Mouse (Mus musculus) forebrain, embryonic 15.5 days (tissue): ENCODE results near the gene Phf7. TPM values are rescaled to one million over a fixed set of nuclear protein-coding genes. Genes with fewer than 3 reads are reported as not detected.

Source experiments
- ATAC-seq: fragments of 200-750 bp; cut with Nextera tagmentation; replicated peaks from 2 replicates; pipeline ENCODE4 v1.8.0; 2017; ENCODE audit warnings: mild to moderate bottlenecking, moderate TSS enrichment, moderate library complexity
- H3K27ac ChIP-seq: fragments of 300-500 bp; sonication (generic); replicated peaks from 2 replicates; pipeline ENCODE4 v1.5.1; 2015; ENCODE audit warnings: mild to moderate bottlenecking, inconsistent platforms
- H3K27me3 ChIP-seq: fragments of 300-500 bp; sonication (generic); 2 replicates; pipeline ENCODE4 v1.6.1; 2015; ENCODE audit warnings: inconsistent platforms
- H3K36me3 ChIP-seq: fragments of 300-500 bp; sonication (generic); 2 replicates; pipeline ENCODE4 v1.6.1; 2015; ENCODE audit warnings: mild to moderate bottlenecking, inconsistent platforms
- H3K4me1 ChIP-seq: fragments of 300-500 bp; sonication (generic); 2 replicates; pipeline ENCODE4 v1.6.1; 2015; ENCODE audit warnings: inconsistent platforms
- H3K4me2 ChIP-seq: fragments of 300-500 bp; sonication (generic); replicated peaks from 2 replicates; pipeline ENCODE4 v1.6.1; 2015; ENCODE audit warnings: mild to moderate bottlenecking, inconsistent platforms
- H3K4me3 ChIP-seq: fragments of 300-500 bp; sonication (generic); 2 replicates; pipeline ENCODE4 v1.5.1; 2015; ENCODE audit warnings: mild to moderate bottlenecking, inconsistent platforms
- H3K9ac ChIP-seq: fragments of 300-500 bp; sonication (generic); replicated peaks from 2 replicates; pipeline ENCODE4 v1.6.1; 2015; ENCODE audit warnings: mild to moderate bottlenecking, inconsistent platforms
- H3K9me3 ChIP-seq: fragments of 300-500 bp; sonication (generic); 2 replicates; pipeline ENCODE4 v1.6.1; 2016; ENCODE audit warnings: inconsistent platforms
- WGBS: fragments of 180-500 bp; shearing (Covaris S2); methylation state at CpG from one replicate; pipeline ENCODE4 v1.1.7; 2015; ENCODE audit warnings: mixed read lengths; 5-methylcytosine and 5-hydroxymethylcytosine counted together
- polyA plus RNA-seq: library from polyadenylated mRNA; unstranded; fragments of >200 nt; fragmentation: Nextera tagmentation; extraction: Ambion mirVana; gene quantifications from 2 replicates; pipeline ENCODE4 v1.2.1, GENCODE M21; 2015

Phf7 gene
- polyA plus RNA-seq, 1 experiment from 2014 or later: 13.1 TPM

- no peaks in the 10 kb centered on the region for H3K9me3 ChIP-seq
- 51% methylated on average over 4 of the region's 4 CpGs for WGBS
- no peak overlapping the region for H3K27ac ChIP-seq
- H3K27me3 ChIP-seq: no peaks in the 10 kb centered on the region
- H3K4me2 ChIP-seq: no peak overlapping the region
- H3K4me1 ChIP-seq: peaks cover 8% of the 10 kb centered on the region
- no peak overlapping the region for H3K4me3 ChIP-seq
- no peak overlapping the region for H3K9ac ChIP-seq
- peak; percentile 77 for ATAC-seq
- H3K36me3 ChIP-seq: no peaks in the 10 kb centered on the region
Observed at GRCm38 (mm10) chr14:31226978-31227377, 24.1 kb downstream of the Phf7 start.

DNA sequence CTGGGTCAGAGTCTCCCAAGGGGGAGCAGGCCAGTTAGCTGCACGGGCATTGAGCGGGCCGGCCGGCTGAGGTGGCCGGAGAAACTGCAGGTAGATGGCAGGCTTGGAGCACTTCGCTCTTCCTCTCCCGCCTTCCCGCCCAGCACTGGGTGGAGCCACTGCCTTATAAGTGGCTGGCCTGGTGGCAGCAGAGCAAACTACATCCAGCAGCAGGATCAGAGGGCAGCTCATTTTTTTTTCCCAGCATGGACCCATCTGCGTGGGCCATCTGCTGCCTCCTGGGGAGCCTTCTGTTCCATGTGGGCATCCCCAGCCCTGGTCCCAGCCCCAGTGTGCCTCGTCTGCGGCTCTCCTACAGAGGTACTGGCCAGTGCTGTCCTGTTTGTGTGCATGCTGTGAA lies 33.5 kb downstream of the Phf7 start, which contains the start of gene Sema3g:
Gene Sema3g, plus strand, starts transcription at position 195 of the 400 bp plus-strand sequence.
- Histone ChIP-seq H3K9me3 (no peaks in the 10 kb centered on the region), H3K4me1 (peaks cover 13% of the 10 kb centered on the region; the same call in 1 of the 2 replicates), H3K27me3 (no peaks in the 10 kb centered on the region), H3K4me3 (no peak within 1 kb of the TSS), H3K27ac (no peak within 1 kb of the TSS), H3K36me3 (no peaks in the 10 kb centered on the region), H3K9ac (no peak within 1 kb of the TSS; the same call in 1 of the 2 replicates), H3K4me2 (no peak within 1 kb of the TSS)
- 9% methylated on average over 11 of the region's 11 CpGs for WGBS
- ATAC-seq: peak; percentile 47; the same call in 1 of the 2 replicates

DNA sequence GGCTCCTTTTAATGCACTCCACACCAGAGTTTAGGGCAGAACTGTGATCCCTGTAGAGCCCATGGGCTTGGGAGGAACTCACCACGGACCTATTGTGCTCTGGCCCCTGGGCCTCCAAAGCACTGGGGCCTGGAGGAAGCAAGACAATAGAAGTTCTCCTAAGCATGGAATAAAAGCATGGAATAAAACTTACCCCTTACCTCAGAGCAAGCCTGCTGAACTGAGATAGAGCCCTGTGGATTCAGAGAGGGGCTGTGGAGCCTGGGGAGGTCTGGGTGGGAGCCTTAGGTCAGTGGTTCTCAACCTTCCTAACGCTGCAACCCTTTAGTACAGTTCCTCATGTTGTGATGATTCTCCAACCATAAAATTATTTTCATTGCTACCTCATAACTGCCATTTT lies 34.3 kb downstream of the Phf7 start, which contains the start of gene Nisch:
Gene Nisch, minus strand, starts transcription at position 101 of the 400 bp plus-strand sequence.
- Histone ChIP-seq H3K4me2 (no peak within 1 kb of the TSS), H3K36me3 (no peaks in the 10 kb centered on the region), H3K9me3 (no peaks in the 10 kb centered on the region), H3K4me3 (no peak within 1 kb of the TSS), H3K9ac (no peak within 1 kb of the TSS; the same call in 1 of the 2 replicates), H3K27me3 (no peaks in the 10 kb centered on the region), H3K4me1 (peaks cover 13% of the 10 kb centered on the region; the same call in 1 of the 2 replicates), H3K27ac (no peak within 1 kb of the TSS)
- 51% methylated on average over 2 of the region's 2 CpGs for WGBS
- ATAC-seq: no peak

DNA sequence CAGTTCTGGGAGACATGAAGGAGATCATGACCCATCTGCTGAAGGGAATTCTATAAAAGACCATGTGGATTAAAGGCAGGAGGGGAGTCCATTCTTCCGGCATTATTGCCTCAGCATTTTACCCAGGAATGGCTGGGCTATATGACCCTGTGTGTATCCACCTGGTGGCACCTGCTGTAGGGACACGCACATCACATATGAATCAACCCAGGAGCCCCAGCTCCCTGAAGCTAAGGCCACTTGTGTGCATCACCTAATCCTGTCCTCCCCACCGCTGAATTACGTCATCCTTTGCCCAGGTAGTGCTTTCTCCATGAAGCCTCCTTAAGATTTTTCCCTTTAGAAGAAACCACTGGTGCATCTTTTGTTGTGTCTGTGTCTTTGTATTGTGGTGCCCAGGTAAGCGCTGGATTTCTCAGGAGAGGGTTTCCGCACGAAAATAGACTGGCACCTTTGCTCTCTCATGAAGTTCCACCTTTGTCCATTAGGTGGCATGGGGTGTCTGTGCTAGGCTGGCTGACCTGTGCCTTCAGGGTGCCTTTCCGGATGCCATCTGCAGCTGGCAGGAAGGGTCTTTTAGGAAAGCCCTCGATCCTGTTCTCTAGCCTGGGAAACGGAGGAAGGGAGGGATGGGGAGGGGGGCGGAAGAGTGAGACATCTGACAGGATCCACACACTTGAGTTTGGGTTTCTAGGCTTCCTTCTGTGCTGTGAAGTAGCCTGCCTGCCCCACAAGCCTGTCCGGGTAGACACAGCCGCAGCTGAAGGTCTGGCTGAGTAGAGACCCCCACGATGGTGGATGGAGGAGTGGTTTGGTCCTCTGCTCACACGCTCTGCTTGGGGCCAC lies 35.7 kb downstream of the Phf7 start:
- peak; percentile 57 for ATAC-seq
- H3K27me3 ChIP-seq: no peaks in the 10 kb centered on the region
- H3K36me3 ChIP-seq: no peaks in the 10 kb centered on the region
- no peak overlapping the region for H3K4me3 ChIP-seq
- peaks cover 13% of the 10 kb centered on the region; the same call in 1 of the 2 replicates for H3K4me1 ChIP-seq
- H3K27ac ChIP-seq: no peak overlapping the region
- no peak overlapping the region for H3K4me2 ChIP-seq
- H3K9ac ChIP-seq: no peak overlapping the region; the same call in 1 of the 2 replicates
- H3K9me3 ChIP-seq: no peaks in the 10 kb centered on the region
- 33% methylated on average over 15 of the region's 15 CpGs for WGBS

- no peak overlapping the region for H3K9ac ChIP-seq
- no peak overlapping the region for H3K4me2 ChIP-seq
- H3K27me3 ChIP-seq: no peaks in the 10 kb centered on the region
- H3K4me1 ChIP-seq: peaks cover 13% of the 10 kb centered on the region; the same call in 1 of the 2 replicates
- H3K4me3 ChIP-seq: no peak overlapping the region
- no peaks in the 10 kb centered on the region for H3K9me3 ChIP-seq
- H3K27ac ChIP-seq: no peak overlapping the region
- ATAC-seq: 0 out of 2 replicates have a peak, but pooled peaks have one; percentile 6
- no peaks in the 10 kb centered on the region for H3K36me3 ChIP-seq
- 88% methylated on average over 3 of the region's 3 CpGs for WGBS
Observed at GRCm38 (mm10) chr14:31214684-31215083, 36.4 kb downstream of the Phf7 start.

DNA sequence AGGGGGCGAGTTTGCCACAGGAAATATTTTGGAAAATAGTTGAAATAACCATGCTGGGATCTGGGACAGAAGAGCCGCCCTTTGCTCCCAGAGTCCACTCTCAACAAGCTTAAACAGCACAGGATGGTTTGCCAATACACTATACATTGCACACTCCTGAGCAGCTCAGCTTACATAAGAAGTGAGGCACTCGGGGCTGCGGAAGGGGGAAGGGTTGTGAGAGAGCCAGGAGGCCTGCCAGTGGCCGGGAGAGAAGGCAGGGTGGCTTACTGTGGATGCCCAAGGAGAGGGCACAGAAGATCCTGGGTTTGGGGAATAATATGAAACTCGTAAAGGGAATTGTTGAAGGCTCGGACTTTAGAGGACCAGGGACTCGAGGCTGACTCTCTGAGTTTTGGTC lies 37.2 kb downstream of the Phf7 start:
- no peaks in the 10 kb centered on the region for H3K27me3 ChIP-seq
- WGBS: 65% methylated on average over 8 of the region's 8 CpGs
- H3K27ac ChIP-seq: no peak overlapping the region
- H3K9ac ChIP-seq: no peak overlapping the region
- no peak overlapping the region for H3K4me2 ChIP-seq
- no peak overlapping the region for H3K4me3 ChIP-seq
- peaks cover 13% of the 10 kb centered on the region; the same call in 1 of the 2 replicates for H3K4me1 ChIP-seq
- H3K9me3 ChIP-seq: no peaks in the 10 kb centered on the region
- H3K36me3 ChIP-seq: no peaks in the 10 kb centered on the region
- ATAC-seq: no peak

DNA sequence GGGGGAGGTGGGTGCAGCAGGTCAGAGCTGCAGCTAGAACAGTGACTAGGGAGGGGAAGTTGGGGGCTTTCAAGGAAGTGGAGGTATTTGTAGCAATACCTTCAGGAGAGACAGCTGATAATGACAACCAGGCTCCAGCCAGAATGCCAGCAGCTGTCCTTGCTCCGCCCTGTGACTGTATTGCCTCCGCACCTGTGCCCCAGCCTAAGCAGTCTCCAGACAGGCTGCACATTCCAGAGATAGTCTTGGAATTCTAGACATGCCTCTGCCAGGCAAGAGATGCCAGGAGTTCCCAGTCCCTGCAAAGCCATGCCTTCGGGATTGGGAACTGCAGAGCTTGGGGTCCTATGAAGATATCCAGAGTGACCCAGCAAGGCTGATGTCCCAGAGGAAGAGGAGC lies 38.6 kb downstream of the Phf7 start:
- H3K4me3 ChIP-seq: no peak overlapping the region
- no peak overlapping the region for H3K9ac ChIP-seq
- no peaks in the 10 kb centered on the region for H3K36me3 ChIP-seq
- no peaks in the 10 kb centered on the region for H3K27me3 ChIP-seq
- H3K4me1 ChIP-seq: peaks cover 8% of the 10 kb centered on the region
- no peak for ATAC-seq
- no peak overlapping the region for H3K4me2 ChIP-seq
- no peaks in the 10 kb centered on the region for H3K9me3 ChIP-seq
- H3K27ac ChIP-seq: no peak overlapping the region
- WGBS: 86% methylated on average over 3 of the region's 3 CpGs

DNA sequence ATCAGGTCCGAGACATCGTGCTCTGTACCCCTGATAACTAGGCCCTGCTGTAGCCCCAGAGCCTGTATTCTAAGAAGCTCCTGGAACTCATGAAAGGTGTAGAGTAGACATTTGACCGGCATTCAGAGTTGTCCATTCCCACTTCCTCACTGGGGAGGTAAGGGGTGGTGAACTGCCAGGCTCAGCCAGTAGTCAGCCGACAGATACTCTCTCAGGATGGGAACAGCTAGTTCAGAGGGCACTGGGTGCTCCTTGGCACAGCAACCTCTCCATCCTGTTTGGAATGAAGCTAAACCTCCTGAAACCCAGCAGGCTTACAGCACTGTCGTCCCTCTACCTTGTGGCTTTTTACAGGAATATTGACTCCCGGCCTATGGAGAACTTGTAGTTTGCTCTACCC lies 39.3 kb downstream of the Phf7 start:
- Histone ChIP-seq H3K36me3 (no peaks in the 10 kb centered on the region), H3K27me3 (no peaks in the 10 kb centered on the region), H3K4me3 (no peak overlapping the region), H3K4me2 (no peak overlapping the region), H3K4me1 (peaks cover 12% of the 10 kb centered on the region), H3K27ac (no peak overlapping the region), H3K9ac (no peak overlapping the region), H3K9me3 (no peaks in the 10 kb centered on the region)
- no peak for ATAC-seq
- 92% methylated on average over 6 of the region's 6 CpGs for WGBS

- no peaks in the 10 kb centered on the region for H3K27me3 ChIP-seq
- H3K9ac ChIP-seq: no peak overlapping the region
- WGBS: 70% methylated on average over 4 of the region's 4 CpGs
- no peaks in the 10 kb centered on the region for H3K9me3 ChIP-seq
- no peak overlapping the region for H3K27ac ChIP-seq
- H3K4me1 ChIP-seq: peaks cover 21% of the 10 kb centered on the region
- H3K4me2 ChIP-seq: no peak overlapping the region
- H3K4me3 ChIP-seq: no peak overlapping the region
- no peak for ATAC-seq
- H3K36me3 ChIP-seq: peaks cover 4% of the 10 kb centered on the region
Observed at GRCm38 (mm10) chr14:31209133-31209557, 42.0 kb downstream of the Phf7 start.

- H3K27me3 ChIP-seq: no peaks in the 10 kb centered on the region
- peaks cover 25% of the 10 kb centered on the region for H3K4me1 ChIP-seq
- no peaks in the 10 kb centered on the region for H3K9me3 ChIP-seq
- peak within 1 kb of the TSS; percentile 94; the same call in 1 of the 2 replicates for H3K9ac ChIP-seq
- peak within 1 kb of the TSS; percentile 91 for H3K27ac ChIP-seq
- WGBS: 78% methylated on average over 2 of the region's 2 CpGs
- H3K4me2 ChIP-seq: peak within 1 kb of the TSS; percentile 74
- peaks cover 14% of the 10 kb centered on the region for H3K36me3 ChIP-seq
- peak within 1 kb of the TSS; percentile 89 for H3K4me3 ChIP-seq
- ATAC-seq: no peak
Observed at GRCm38 (mm10) chr14:31208084-31208483, 43.0 kb downstream of the Phf7 start, which contains the start of gene Tnnc1. Gene Tnnc1, plus strand, starts transcription at chr14:31208312.

DNA sequence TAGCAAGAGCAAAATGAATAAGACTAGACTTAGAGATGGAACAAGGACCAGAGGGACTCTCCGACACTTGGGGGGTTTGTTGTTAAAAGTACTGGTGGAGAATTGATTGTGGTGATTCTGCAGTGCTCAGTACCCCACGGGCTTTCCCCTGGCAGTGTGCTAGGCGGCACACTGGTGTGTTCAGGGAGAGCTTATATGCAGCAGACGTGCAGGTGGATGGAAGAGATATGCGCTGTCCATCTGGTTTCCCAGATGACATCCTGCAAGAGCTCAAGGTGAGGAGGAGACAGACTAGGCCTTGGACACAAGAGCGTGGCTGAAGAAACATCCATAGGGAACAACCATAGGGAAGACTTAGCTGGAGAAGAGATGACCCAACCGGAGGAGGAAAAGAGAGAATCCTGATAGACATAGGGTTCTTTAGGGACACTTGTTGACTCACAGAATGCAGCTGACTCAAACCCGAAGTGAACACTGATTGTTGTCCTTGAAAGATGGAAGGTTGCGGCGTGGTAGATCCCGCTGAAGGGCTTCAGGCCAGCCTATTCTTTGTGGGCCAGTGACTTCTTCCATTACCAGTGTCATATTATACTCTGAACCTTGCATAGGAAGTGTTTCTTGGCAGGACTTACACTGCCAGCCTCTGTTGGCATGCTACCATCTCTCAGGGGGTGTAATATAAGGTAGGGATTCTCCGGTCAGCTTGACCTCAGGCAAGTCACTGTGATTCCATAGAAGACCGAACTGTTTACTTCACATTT lies 43.9 kb downstream of the Phf7 start:
- Histone ChIP-seq H3K4me1 (peaks cover 25% of the 10 kb centered on the region), H3K27me3 (no peaks in the 10 kb centered on the region), H3K4me2 (peak overlapping the region; percentile 74), H3K9ac (peak overlapping the region; percentile 94), H3K9me3 (no peaks in the 10 kb centered on the region), H3K4me3 (peak overlapping the region; percentile 89), H3K27ac (peak overlapping the region; percentile 91), H3K36me3 (peaks cover 23% of the 10 kb centered on the region)
- 80% methylated on average over 13 of the region's 13 CpGs for WGBS
- ATAC-seq: peak; percentile 30
